Mouse (Mus musculus): ENCODE measurements around the gene Kdm1b.

The Kdm1b gene

DNA sequence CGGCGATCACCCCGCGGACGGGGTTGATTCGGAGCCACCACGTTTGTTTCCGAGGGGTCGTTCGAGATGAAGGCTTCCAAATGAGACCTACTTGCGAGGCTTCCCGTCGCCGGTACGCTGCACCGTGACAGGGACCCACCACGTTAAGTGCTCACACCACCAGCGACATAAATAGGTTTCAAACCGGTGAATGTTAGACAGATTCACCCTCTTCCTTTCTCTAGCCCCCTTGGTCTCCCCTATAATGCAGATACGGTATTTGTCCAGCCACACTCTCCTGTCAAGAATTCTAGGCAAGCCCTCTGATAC, 63.2 kb downstream of the Kdm1b start:
- DNase-seq (ENCODE audit: low spot score in 2 of 2): no peak

DNA sequence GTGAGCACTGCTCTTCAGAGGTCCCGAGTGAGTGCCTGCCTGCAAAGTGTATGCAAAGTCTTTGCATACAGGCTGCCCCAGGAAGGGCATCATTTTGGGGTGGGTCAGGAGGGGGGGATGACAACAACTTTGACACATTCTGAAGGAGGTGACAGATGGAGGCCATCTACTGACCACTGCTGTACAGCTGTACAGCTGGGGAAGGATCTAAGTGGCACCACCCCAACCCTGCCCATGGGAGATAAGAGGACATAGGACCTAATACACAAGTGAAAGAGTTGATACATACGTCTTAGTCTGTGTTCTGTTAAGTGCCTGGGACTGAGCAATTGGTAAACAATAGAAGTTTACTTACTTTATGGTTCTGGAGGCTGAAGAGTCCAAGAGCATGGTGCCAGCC, 65.9 kb downstream of the Kdm1b start:
- DNase-seq (ENCODE audit: low spot score in 2 of 2): no peak

DNA sequence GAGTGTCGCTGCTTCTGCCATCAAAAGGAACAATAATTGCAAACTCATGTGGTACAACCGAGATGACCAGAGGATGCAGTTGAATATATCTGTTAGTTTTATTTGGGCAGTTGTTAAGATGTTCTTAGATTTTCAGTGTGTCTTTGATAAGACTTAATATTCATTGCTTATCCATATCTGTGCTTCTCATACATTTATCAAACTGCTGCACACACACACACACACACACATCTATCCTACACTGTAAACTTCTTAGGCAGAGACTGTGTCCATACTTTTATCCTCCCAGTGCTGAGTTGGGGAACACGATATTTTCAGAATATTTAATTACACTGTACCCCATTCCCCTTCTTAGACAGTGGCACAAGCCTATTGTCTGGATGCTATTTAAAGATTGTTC, 67.9 kb downstream of the Kdm1b start:
- DNase-seq (ENCODE audit: low spot score in 2 of 2): no peak

DNA sequence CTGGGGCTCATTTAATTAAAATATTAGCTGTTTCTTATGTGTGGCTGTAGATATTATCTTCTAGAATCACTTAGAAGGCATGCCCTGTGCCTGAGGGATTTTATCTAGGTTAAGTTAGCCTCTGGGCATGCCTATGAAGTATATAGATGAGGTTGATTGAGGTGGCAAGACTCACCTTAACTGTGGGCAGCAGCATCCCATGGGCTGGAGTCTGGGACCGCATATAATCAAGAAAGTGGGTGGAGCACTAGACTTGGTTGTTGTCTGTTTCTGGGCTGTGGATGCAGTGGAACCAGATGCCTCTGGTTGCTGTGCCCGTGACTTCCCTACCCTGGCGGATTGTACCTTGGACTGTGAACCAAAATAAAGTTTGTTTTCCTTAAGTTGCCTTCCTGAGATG, 68.8 kb downstream of the Kdm1b start:
- DNase-seq (ENCODE audit: low spot score in 2 of 2): no peak

DNA sequence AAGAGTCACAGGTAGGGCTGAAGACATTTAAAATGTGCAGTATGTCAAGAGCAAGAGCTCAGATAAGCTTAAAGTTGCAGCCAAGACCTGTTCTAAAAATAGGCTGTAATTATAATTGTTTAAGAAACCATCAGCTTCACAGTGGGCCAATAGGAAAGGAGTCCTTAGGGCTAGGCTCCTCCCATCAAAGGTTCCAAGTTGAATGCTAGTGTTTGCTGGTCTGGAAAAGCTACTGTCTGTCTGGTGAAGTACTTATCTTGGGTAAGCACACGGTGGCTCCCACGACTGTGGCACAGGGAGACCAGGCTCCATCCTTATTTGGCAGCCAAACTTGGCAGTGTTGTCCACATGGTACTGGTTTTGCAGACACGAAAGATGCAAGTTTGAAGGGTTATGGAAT, 69.6 kb downstream of the Kdm1b start:
- no peak for DNase-seq (ENCODE audit: low spot score in 2 of 2)

DNA sequence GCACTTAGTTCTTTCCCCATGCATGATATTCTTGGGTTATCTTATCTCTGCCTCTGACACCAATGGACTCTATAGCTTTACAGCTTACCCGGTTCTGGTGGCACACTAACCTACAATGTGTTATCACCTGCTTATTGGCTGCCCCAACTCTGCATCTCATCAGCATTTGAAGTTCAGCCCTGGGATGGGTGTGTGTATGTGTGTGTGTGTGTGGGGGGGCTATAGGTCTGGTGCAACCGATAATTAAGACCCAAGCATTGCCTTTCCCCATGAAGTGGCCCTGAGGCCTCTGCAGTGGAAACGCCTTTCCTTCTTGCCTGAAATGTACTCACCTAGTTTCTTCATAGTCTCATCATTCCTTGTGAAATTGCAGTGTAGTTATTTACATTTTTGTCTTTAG, 72.7 kb downstream of the Kdm1b start:
- no peak for DNase-seq (ENCODE audit: low spot score in 2 of 2)

DNA sequence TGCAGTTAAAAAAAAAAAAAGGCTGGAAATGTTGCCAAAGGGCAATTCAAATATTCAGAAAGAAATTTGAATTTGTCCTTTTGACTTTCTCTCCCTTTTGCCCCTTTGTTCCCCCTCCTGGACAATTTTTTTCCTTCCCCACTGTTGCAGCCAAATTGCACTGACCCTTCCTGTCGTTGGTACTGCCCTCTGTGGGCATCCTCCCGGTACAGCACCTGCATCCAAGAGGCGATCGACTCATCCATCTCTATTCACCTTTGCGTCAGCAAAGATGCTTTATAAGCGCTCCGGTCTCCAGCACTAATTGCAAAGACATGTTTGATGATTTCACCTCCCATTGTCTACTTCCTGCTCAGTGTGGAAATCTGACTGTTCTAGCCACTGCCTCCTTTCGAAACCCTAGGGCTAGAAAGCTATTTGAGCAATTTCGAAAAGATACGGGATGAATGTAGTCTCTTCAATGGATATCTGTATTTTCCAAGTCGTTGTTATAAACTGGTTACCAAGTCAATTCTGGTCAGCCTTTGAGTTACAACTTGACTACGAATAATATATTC, 78.1 kb downstream of the Kdm1b start:
- DNase-seq (ENCODE audit: low spot score in 2 of 2): no peak

DNA sequence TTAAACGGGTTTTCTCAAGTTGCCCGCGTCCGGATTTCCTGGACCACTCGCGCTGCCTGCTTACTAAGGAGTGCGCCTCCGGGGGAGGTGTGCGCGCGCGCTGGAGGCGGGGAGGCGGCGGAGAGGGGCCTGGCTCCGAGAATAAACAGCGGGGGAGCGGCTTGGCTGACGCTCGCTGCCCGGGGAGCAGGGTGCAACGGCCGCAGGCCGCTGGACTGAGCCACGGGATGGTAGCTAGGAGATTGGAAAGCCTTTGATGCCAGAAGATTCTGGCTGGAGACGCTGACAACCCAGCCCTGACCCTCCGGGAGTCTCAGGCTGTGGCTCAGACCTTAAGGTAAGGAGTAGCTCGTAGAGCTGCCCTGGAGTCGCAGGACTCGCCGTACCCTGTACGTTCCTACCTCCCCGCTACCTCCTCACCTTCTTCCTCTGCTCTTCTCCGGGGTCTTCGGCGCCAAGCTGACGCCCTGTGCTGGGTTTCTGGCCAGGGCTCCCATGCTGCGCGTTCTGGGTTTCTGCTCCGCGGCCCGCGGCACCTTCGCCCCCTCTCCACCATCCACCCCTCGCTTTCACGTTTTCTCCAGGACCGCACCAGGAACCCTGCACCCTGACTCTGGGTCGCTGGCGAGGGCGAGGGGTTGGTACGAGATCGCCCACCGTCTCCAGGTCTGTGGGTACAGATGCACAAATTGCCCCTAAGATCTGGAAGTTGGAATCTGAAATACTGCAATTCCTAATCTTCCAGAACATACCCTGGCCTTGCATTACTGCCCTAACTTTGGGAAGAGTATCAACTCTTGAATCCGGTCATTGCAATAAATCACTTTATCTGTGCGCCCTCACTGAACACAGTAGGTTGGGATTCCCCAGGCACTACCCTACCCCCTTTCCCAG, 79.5 kb downstream of the Kdm1b start, which contains the start of gene Rnf144b:
Rnf144b (plus strand) TSS at position 120 of the 894 bp plus-strand sequence.
- DNase-seq (ENCODE audit: low spot score in 2 of 2): peak in 1 of 2 experiments; percentile 44

DNA sequence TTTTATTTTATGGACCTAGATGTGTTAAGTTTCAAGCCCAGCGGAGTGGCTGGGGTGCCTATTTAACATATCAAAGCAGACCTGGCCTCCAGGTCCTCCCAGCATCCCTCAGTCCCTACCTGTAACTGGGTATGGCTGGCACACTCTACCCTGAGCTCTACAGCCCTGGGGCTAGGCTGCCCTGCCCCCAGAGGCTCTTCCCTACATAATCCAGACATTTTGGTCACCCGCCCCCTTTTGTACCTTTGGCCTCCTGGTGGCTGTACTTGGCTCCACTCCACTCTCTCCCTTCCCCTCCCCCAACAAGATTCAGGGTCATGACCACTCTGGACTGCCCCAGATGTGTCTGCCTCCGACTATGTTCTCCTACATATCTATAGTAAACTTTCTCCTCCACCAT, 81.2 kb downstream of the Kdm1b start:
- no peak for DNase-seq (ENCODE audit: low spot score in 2 of 2)

DNA sequence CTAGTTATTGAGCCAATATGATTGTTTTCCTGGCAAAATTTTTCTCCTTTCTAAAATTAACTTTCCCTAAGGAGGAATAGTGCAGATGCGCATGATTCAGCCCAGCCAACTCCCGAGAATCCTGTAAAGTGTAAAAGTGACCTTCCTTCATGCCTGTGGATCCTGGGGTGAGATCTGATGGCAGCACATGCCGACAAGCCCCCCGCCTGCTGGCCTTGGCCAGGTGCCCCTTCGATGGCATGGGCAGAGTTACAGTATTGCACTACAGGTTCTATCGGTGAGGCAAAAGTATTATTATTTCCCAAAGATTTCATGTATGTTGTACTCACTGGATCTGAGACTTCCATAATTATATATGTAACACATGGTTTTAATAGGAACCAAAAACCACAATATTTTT, 81.7 kb downstream of the Kdm1b start:
- DNase-seq (ENCODE audit: low spot score in 2 of 2): no peak

DNA sequence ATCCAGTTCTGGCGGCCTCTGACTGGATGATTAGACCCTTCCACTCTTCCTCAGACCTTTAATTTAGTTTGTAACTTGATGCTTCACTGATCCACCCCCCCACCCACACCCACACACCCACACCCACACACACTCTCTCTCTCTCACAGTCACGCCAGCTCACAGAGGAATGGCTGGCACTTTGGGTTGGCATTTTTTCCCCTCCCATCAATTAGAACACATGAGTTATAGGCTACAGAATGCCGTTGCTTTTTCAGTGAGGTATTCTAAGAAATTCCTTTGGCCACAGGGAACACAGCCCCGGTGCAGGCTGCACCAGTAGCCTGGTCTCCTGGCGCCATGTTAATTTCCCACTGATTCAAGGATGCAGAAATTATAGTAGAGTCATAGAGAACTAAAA, 82.3 kb downstream of the Kdm1b start:
- DNase-seq (ENCODE audit: low spot score in 2 of 2): no peak

DNA sequence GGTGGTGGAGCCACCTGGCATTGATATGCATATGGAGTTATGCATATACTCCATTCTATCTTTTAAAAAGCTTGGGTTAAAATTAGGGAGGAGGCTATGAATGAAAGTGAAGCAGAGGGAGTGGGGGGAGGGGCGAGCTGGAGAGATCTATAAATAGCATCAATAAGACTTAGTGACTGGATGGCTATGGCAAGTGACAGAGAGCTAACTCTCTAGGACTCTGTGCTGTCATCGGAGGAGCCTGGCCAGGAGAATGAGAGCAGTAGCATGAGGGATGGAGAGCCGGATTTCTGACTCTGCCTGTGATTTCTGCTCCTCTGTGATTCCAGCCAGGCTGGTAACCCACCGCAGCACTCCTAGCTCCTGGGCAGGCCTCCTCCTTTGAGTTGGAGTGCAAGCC, 85.8 kb downstream of the Kdm1b start:
- no peak for DNase-seq (ENCODE audit: low spot score in 2 of 2)

DNA sequence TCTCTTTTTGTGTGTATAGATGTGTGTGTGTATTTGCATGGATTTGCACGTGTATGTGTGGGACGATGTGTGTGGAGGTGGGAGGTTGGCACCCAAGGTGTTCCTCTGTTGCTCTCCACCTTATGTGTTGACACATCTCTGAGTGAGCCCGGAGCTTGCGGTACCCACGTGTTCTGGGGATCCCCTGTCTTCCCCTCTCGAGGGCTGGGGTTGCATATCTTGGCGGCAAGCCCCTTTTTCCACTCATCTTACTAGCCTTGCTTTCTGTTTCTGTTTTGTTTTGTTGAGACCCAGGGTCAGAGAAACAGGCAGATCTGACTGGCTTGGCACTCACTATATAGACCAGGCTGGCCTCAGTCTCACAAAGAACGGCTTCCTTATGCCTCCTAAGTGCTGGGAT, 89.8 kb downstream of the Kdm1b start:
- no peak for DNase-seq (ENCODE audit: low spot score in 2 of 2)

DNA sequence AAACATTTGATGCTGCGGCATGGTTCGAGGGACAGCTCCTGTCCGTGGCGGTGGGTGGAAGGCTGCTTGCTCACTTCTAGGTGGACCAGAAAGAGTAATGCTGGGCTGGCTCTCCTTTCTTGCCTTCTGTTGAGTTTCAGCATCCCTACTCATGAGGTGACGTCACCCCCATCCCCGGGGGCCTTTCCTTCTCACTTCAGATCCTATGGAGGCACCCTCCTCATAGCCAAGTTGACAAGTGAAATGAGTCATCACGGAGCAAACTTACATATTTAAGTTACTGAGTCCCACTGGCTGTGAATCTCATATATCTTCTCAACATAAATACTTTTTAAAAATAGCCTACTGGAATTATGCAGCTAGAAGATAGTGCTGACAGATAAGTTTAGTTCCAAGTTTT, 91.5 kb downstream of the Kdm1b start:
- peak in 1 of 2 experiments; percentile 65 for DNase-seq (ENCODE audit: low spot score in 2 of 2)
